Mouse (Mus musculus): Measurements from ENCODE around the gene Skint8. TPM values are rescaled to one million over a fixed set of nuclear protein-coding genes. Genes with fewer than 3 reads are reported as not detected.
"Not testable (repeated sequence)": the region's sequence is repeated elsewhere in the genome, so short reads cannot be mapped to it uniquely, and the experiment has no call there.

Skint8 gene
- 0.19 TPM in 1 of 2 replicates, not detected in the other for polyA plus RNA-seq (2012; rRNA removed)

DNA sequence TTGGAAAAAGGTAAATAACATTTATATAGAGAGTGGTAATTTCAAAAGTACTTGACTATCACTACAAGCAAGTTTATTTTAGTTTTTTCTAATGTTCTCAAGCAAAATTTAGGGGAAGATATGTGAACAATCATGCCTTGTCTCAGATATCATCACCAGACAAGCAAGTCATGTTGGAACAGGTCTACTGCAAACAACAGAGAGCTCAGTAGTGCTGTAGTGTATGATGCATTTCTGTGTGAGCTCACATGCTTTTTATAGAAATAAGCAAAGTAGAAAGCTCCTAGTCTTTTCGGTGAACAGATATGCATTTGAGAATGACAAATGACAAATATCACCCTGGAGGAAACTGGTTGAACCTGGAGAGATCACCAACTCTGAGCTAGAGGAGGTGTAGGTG lies at the start of gene Skint8:
Gene Skint8 (plus strand): TSS at position 301 of the 400 bp plus-strand sequence.
- Histone ChIP-seq H3K4me3 (replicated peaks; ENCODE audit: extremely low read depth, low read depth, low read length) (no peak within 1 kb of the TSS), H3K4me1 (ENCODE audit: control insufficient read depth, insufficient read depth, low read length) (no peaks in the 10 kb centered on the region)
- TF ChIP-seq CTCF (IDR thresholded peaks at IDR 0.05; ENCODE audit: insufficient read depth, low read length): no peak
- no peak for TF ChIP-seq POLR2A (IDR thresholded peaks at IDR 0.05; ENCODE audit: borderline replicate concordance, extremely low read depth, low read depth, low read length)
- no peak for DNase-seq
- WGBS: 86% methylated on average over 1 of the region's 1 CpGs

DNA sequence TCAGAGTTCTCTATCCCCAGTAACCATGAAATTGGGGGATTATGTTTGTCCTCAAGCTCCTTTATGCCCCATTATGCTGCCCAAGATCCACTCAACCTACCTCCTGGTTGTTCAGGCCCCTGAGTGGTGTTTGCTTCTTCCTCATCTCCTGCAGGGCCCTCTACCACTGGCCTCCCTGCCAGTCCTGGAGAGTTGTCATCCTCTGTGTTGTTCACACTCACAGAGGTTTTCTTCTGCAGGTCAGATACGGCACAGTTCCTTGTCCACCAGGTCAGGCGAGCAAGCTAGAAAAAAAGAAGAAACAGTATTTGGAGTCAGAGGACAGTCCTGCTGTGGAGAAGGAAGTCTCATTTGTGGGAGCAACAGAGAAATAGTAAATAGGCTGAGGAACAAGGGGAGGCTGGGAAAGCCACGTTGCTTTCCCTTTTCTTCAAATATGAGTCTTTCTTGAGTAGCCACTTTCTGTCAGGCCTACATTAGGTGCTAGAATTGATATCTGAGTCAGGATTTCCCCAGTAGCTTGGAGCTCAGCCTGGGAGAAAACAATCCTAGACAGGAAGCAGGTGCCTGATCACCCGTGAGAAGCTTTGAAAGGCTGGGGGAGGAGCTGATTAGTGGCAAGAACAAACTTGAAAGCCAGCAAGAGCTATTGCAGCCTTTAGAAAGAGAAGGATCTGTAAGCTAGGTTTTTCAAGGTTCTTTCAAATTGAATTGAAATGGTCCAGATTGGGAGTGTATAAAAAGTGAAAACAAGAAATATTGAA lies 38.9 kb upstream of the Skint8 start:
- 30% methylated on average over 4 of the region's 4 CpGs for WGBS
- Histone ChIP-seq H3K4me3 (replicated peaks; ENCODE audit: extremely low read depth, low read depth, low read length) (no peak overlapping the region), H3K4me1 (ENCODE audit: control insufficient read depth, insufficient read depth, low read length) (no peaks in the 10 kb centered on the region)
- no peak for DNase-seq
- TF ChIP-seq POLR2A (IDR thresholded peaks at IDR 0.05; ENCODE audit: borderline replicate concordance, extremely low read depth, low read depth, low read length) (no peak), CTCF (IDR thresholded peaks at IDR 0.05; ENCODE audit: insufficient read depth, low read length) (no peak)

DNA sequence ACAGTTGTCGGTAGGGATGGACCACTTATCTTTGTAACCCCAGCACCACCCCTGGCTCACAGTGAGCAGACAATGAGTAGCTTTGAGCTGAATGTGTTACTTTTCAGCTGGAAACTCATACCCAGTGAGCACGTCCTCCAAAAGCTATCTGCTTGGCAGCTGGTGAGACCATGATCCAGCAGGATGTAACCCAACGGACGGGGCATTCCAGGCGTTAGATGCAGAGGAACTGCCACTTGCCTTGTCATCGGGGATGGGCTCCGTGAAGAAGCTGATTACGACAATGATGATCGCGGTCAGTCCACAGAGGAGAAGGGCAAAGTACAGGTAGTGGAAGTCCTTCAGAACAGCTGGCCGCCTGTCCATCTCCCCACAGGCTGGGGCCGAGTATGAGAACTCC lies 35.6 kb upstream of the Skint8 start:
- Histone ChIP-seq H3K4me1 (ENCODE audit: control insufficient read depth, insufficient read depth, low read length) (no peaks in the 10 kb centered on the region; the same call in 1 of the 2 replicates), H3K4me3 (replicated peaks; ENCODE audit: extremely low read depth, low read depth, low read length) (no peak overlapping the region)
- 85% methylated on average over 12 of the region's 12 CpGs for WGBS
- DNase-seq: no peak
- TF ChIP-seq POLR2A (IDR thresholded peaks at IDR 0.05; ENCODE audit: borderline replicate concordance, extremely low read depth, low read depth, low read length) (no peak), CTCF (IDR thresholded peaks at IDR 0.05; ENCODE audit: insufficient read depth, low read length) (no peak)

DNA sequence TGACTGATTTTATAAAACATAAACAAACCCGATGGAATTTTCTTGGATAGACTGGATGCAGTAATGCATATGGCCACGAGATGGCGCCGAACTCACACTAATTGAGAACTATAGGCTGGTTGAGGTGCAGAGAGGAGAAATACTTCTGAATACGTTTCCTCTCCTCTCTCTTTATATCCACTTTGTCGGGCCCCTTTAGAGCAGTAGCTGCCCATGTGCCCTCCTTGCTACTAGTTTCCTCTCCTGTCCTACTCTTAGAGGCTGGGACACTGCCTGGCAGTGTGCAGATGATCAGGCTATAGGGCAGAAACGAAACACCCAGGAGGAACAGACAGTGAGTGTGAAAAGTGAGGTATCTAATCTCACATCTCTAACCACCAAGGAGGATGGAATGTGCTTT lies 33.2 kb upstream of the Skint8 start:
- peak; percentile 63 for DNase-seq
- 4% methylated on average over 7 of the region's 7 CpGs for WGBS
- Histone ChIP-seq H3K4me3 (replicated peaks; ENCODE audit: extremely low read depth, low read depth, low read length) (no peak overlapping the region), H3K4me1 (ENCODE audit: control insufficient read depth, insufficient read depth, low read length) (no peaks in the 10 kb centered on the region; the same call in 1 of the 2 replicates)
- no peak; the same call in 1 of the 2 replicates for TF ChIP-seq CTCF (IDR thresholded peaks at IDR 0.05; ENCODE audit: insufficient read depth, low read length)
- no peak for TF ChIP-seq POLR2A (IDR thresholded peaks at IDR 0.05; ENCODE audit: borderline replicate concordance, extremely low read depth, low read depth, low read length)

DNA sequence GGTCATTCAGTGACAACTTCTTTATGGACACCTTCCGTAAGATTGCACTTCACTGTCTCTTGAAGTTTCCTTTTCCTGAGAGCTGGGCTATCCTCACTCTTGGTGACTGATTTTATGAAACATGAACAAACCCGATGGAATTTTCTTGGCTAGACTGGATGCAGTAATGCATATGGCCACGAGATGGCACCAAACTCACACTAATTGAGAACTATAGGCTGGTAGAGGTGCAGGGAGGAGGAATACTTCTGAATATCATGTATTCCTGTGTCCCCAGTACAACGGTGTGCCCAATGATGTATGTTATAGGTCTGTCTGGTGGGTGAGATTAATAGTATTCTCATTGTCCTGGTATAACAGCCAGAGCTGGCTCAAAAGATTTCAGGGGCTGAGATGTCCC lies 32.6 kb upstream of the Skint8 start:
- DNase-seq: peak; percentile 68
- WGBS: 9% methylated on average over 4 of the region's 4 CpGs
- Histone ChIP-seq H3K4me3 (replicated peaks; ENCODE audit: extremely low read depth, low read depth, low read length) (no peak overlapping the region), H3K4me1 (ENCODE audit: control insufficient read depth, insufficient read depth, low read length) (no peaks in the 10 kb centered on the region; the same call in 1 of the 2 replicates)
- TF ChIP-seq POLR2A (IDR thresholded peaks at IDR 0.05; ENCODE audit: borderline replicate concordance, extremely low read depth, low read depth, low read length) (no peak), CTCF (IDR thresholded peaks at IDR 0.05; ENCODE audit: insufficient read depth, low read length) (no peak)

DNA sequence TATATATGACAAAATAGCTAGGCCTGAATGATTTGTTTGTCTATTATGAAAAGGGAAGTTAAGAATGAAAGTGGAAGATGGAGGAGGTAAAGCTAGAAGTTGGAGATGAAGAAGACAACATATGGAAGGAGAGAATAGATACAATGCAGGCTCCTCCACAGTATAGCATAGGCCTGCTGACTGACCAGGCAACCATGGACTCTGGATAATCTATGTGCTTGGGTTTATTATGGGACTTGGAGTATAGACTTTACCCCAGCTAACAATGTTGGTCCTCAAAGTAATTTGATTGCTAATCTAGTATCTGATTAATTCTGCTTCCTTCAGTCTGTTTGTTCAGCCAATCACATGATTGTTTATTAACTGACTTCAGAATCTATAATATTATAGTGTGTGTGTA lies 27.1 kb upstream of the Skint8 start:
- TF ChIP-seq CTCF (IDR thresholded peaks at IDR 0.05; ENCODE audit: insufficient read depth, low read length) (no peak), POLR2A (IDR thresholded peaks at IDR 0.05; ENCODE audit: borderline replicate concordance, extremely low read depth, low read depth, low read length) (no peak)
- no peak overlapping the region for H3K4me3 ChIP-seq (replicated peaks; ENCODE audit: extremely low read depth, low read depth, low read length)
- H3K4me1 ChIP-seq (ENCODE audit: control insufficient read depth, insufficient read depth, low read length): no peaks in the 10 kb centered on the region
- no peak for DNase-seq

DNA sequence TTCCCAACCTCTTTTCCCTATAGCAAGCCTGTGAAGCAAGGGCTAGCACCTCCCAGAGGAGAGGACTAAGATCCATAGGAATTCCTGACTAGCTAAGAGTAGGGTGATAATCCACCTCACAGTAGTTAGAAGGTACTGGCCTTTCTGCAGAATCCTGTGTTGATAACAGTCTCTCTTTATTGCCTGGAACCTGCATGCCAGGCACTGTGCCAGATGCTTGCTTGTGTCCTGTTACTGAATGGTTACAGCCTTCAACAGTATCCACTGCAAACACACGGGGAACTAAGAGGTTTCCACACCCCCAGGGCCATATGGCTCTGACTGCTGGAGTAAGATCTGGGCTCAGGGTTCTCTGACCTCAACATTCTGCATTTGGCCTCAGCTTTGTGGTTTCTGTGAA lies 21.4 kb upstream of the Skint8 start:
- no peak overlapping the region for H3K4me3 ChIP-seq (replicated peaks; ENCODE audit: extremely low read depth, low read depth, low read length)

DNA sequence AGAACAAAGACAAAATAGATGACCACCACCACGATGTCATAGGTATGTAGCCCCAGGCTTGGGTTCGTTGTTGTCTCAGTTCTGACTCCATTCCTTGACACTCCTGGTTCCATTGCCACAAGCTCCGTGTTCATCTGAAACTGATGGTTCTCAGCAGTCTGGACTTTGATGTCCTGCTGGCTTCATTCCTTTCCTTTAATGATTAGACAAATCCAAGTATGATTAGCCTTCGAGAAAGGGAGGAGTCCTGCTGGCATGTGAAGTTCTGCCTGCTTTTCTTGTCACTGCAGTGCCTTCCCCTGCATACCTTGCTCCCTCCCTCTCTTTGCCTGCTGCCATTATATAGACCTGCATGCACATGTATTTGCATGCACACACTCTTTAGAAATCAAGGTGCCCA lies 20.6 kb upstream of the Skint8 start:
- DNase-seq: no peak
- Histone ChIP-seq H3K4me3 (replicated peaks; ENCODE audit: extremely low read depth, low read depth, low read length) (no peak overlapping the region), H3K4me1 (ENCODE audit: control insufficient read depth, insufficient read depth, low read length) (no peaks in the 10 kb centered on the region)
- WGBS: 56% methylated on average over 4 of the region's 4 CpGs
- TF ChIP-seq CTCF (IDR thresholded peaks at IDR 0.05; ENCODE audit: insufficient read depth, low read length) (no peak), POLR2A (IDR thresholded peaks at IDR 0.05; ENCODE audit: borderline replicate concordance, extremely low read depth, low read depth, low read length) (no peak)

More for the DNA sequence above, 21.4 kb upstream of the Skint8 start:
- no peaks in the 10 kb centered on the region for H3K4me1 ChIP-seq (ENCODE audit: control insufficient read depth, insufficient read depth, low read length)
- TF ChIP-seq CTCF (IDR thresholded peaks at IDR 0.05; ENCODE audit: insufficient read depth, low read length) (no peak), POLR2A (IDR thresholded peaks at IDR 0.05; ENCODE audit: borderline replicate concordance, extremely low read depth, low read depth, low read length) (no peak)
- DNase-seq: no peak
- 10% methylated on average over 1 of the region's 1 CpGs for WGBS

DNA sequence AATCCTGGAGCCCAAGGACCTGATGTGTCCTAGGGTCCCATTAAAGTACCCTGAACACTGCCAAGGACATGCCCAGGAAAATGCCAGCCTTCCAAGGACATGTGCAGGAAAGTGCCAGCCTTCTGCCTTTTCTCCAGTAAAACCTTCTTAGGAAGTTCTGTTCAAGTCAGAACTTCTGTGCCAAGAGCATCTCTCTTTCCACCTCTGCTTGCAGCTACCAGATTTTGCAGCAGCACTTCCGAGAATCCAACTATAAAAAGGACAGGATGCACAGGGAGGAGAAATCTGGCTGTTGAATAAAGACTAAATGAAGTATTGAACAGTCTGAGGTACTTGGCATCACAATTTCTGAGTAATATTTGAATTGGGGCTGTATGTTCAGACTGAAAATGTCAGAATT lies 18.7 kb upstream of the Skint8 start:
- H3K4me1 ChIP-seq (ENCODE audit: control insufficient read depth, insufficient read depth, low read length); H3K4me3 ChIP-seq (replicated peaks; ENCODE audit: extremely low read depth, low read depth, low read length); DNase-seq: not testable (repeated sequence)
- 56% methylated on average over 1 of the region's 1 CpGs for WGBS

DNA sequence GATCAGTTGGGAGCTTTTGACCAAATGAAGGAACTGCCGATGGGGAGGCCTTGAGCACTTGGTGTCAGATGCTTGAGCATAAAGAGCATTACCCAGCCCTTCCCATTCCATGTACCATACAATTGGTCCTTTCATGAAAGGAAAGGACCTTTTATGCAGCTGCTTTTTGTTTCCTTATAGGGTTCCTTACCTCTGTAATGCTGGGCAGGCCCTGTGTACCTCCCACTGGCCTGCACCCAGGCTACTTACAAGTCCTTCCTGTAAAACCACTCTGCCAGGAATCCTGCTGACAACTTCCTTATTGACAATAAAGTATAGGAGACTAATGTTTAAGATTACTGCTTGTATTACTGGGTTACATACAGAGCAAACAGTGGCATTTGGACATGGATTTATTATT lies 17.7 kb upstream of the Skint8 start:
- WGBS: 76% methylated on average over 1 of the region's 1 CpGs
- TF ChIP-seq CTCF (IDR thresholded peaks at IDR 0.05; ENCODE audit: insufficient read depth, low read length): no peak
- no peak for TF ChIP-seq POLR2A (IDR thresholded peaks at IDR 0.05; ENCODE audit: borderline replicate concordance, extremely low read depth, low read depth, low read length)
- DNase-seq: no peak

More for the DNA sequence above, 17.7 kb upstream of the Skint8 start:
- Histone ChIP-seq H3K4me3 (replicated peaks; ENCODE audit: extremely low read depth, low read depth, low read length) (no peak overlapping the region), H3K4me1 (ENCODE audit: control insufficient read depth, insufficient read depth, low read length) (no peaks in the 10 kb centered on the region)

All from lung, adult 2 months (tissue).